Mouse (Mus musculus) neural tube, embryonic 15.5 days (tissue): ENCODE measurements around the gene Eif6. TPM values are rescaled to one million over a fixed set of nuclear protein-coding genes. Genes with fewer than 3 reads are reported as not detected.

Source experiments
- ATAC-seq: fragments of 200-750 bp; cut with Nextera tagmentation; 2 replicates; pipeline ENCODE4 v1.8.0; 2017; ENCODE audit warnings: mild to moderate bottlenecking, moderate TSS enrichment, moderate library complexity; ENCODE audit not compliant: low FRiP score
- H3K27ac ChIP-seq: fragments of 300-500 bp; sonication (generic); replicated peaks from 2 replicates; pipeline ENCODE4 v1.5.1; 2015; ENCODE audit warnings: mild to moderate bottlenecking, inconsistent platforms
- H3K27me3 ChIP-seq: fragments of 300-500 bp; sonication (generic); replicated peaks from 2 replicates; pipeline ENCODE4 v1.6.1; 2015; ENCODE audit warnings: inconsistent platforms
- H3K36me3 ChIP-seq: fragments of 300-500 bp; sonication (generic); 2 replicates; pipeline ENCODE4 v1.6.1; 2015; ENCODE audit warnings: inconsistent platforms
- H3K4me1 ChIP-seq: fragments of 300-500 bp; sonication (generic); 2 replicates; pipeline ENCODE4 v1.6.1; 2015; ENCODE audit warnings: inconsistent platforms
- H3K4me2 ChIP-seq: fragments of 300-500 bp; sonication (generic); 2 replicates; pipeline ENCODE4 v1.6.1; 2015; ENCODE audit warnings: inconsistent platforms, mild to moderate bottlenecking, moderate library complexity
- H3K4me3 ChIP-seq: fragments of 300-500 bp; sonication (generic); replicated peaks from 2 replicates; pipeline ENCODE4 v1.5.1; 2015; ENCODE audit warnings: mild to moderate bottlenecking, inconsistent platforms
- H3K9ac ChIP-seq: fragments of 300-500 bp; sonication (generic); replicated peaks from 2 replicates; pipeline ENCODE4 v1.6.1; 2015; ENCODE audit warnings: mild to moderate bottlenecking, inconsistent platforms
- H3K9me3 ChIP-seq: fragments of 300-500 bp; sonication (generic); replicated peaks from 2 replicates; pipeline ENCODE4 v1.6.1; 2016; ENCODE audit warnings: inconsistent platforms
- WGBS: fragments of 180-500 bp; shearing (Covaris S2); methylation state at CpG from one replicate; pipeline ENCODE4 v1.1.7; 2015; ENCODE audit warnings: mixed read lengths; 5-methylcytosine and 5-hydroxymethylcytosine counted together
- polyA plus RNA-seq: library from polyadenylated mRNA; unstranded; fragments of >200 nt; fragmentation: Nextera tagmentation; extraction: Ambion mirVana; gene quantifications from 2 replicates; pipeline ENCODE4 v1.2.1, GENCODE M21; 2015

Eif6 gene
- polyA plus RNA-seq, 1 experiment from 2014 or later, result 153 TPM

DNA sequence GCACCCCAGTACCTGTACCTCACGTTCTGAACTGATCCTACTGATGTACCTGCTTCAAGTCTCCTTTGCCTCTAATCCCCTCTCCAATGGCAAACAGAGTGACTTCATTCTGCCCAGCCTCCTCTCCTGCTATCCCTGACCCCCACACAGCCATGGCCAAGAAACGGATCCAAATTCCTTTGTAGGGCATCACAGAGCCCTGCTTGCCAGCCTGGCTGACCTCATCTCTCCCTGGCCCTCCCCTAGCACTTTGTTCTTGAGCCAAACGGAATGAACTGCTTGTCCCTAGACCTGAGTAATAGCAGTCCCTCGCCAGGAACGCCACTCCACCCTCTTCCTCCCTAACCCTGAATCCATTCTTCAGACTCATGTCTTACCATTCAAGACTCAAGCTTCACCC, 20.2 kb downstream of the Eif6 start:
- Histone ChIP-seq H3K4me3 (no peak overlapping the region), H3K27me3 (no peaks in the 10 kb centered on the region), H3K4me2 (no peak overlapping the region), H3K27ac (no peak overlapping the region), H3K36me3 (peaks cover 20% of the 10 kb centered on the region), H3K4me1 (no peaks in the 10 kb centered on the region), H3K9ac (no peak overlapping the region), H3K9me3 (no peaks in the 10 kb centered on the region)
- ATAC-seq, result no peak
- WGBS, result 76% methylated on average over 5 of the region's 5 CpGs

DNA sequence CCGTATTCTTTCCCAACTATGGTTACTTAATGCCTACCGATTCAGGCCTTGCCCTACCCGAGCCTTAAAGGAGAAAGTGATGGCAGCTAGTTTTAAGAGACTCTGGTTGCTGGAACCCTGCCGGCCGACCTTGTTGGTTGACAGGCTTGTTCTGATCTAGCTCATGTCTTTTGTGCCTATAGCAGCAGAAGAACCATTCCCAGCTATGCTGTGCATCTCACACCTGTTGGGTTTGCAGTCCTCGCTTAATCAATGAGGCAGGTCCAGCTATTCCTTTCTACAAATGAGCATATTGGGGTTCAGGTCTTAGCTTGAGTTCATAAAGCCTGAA, 20.8 kb downstream of the Eif6 start:
- no peaks in the 10 kb centered on the region for H3K4me1 ChIP-seq
- 91% methylated on average over 6 of the region's 6 CpGs for WGBS
- peaks cover 25% of the 10 kb centered on the region for H3K36me3 ChIP-seq
- no peak overlapping the region for H3K27ac ChIP-seq
- no peaks in the 10 kb centered on the region for H3K9me3 ChIP-seq
- H3K27me3 ChIP-seq, result no peaks in the 10 kb centered on the region
- ATAC-seq, result no peak
- H3K9ac ChIP-seq, result no peak overlapping the region
- H3K4me2 ChIP-seq, result no peak overlapping the region
- H3K4me3 ChIP-seq, result no peak overlapping the region

DNA sequence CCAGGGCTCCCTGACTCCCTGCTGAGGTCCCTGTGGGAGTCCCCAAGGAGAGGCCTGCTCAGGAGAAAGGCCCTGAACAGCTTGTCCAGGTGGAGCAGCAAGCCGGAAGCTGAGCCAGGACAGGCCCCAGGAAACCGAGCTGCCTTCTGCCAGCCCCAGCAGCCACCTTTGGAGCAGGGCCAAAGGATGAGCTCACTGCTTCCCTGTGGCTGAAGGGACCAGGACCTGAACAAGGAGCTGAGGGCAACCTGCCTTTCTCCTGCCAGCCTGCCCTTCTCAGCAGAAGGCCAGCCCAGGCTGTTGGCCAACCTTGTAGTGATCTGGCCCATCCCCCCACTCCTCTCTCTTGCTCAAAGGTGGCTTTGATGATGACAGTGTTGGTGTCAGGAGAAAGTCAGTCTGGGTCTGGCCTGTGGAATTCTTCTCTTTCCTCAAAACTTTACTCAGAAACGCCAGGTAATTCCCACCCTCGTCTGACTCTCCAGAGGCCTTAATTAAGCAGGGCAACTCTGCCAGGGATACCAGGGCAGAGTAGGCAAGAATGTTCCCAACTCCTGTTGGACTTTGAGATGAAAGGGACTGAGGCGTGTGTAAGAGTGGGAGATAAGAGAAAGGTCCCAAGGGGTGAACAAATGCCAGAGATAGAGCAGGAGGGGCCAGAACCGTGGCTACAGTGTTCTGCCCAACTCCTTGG, 21.3 kb downstream of the Eif6 start:
- Histone ChIP-seq H3K36me3 (peaks cover 24% of the 10 kb centered on the region), H3K4me1 (no peaks in the 10 kb centered on the region), H3K9me3 (no peaks in the 10 kb centered on the region), H3K27ac (no peak overlapping the region), H3K9ac (no peak overlapping the region), H3K27me3 (no peaks in the 10 kb centered on the region), H3K4me2 (no peak overlapping the region), H3K4me3 (no peak overlapping the region)
- 61% methylated on average over 6 of the region's 6 CpGs for WGBS
- no peak for ATAC-seq

DNA sequence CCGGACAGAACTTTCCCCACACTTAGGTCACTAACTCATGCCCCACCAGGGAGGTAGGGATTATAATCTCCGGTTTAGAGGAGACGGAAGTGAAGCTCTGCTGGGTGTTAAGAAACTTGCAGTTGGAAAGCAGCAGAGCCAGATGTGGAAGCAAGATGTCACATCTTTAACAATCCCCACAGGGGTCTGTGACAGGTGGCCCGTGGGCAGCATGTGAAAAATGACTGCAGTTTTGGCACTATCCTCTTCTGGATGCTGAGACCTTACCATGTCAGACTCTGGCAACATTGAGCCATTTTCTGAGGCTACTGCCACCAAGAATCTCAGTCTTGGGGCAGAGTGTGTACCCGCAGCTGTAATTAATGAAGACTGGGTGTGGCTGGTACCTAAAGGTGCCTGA, 22.7 kb downstream of the Eif6 start:
- H3K36me3 ChIP-seq, result peaks cover 36% of the 10 kb centered on the region
- H3K4me1 ChIP-seq, result no peaks in the 10 kb centered on the region
- no peaks in the 10 kb centered on the region for H3K27me3 ChIP-seq
- H3K4me2 ChIP-seq, result no peak overlapping the region
- 72% methylated on average over 5 of the region's 5 CpGs for WGBS
- no peak overlapping the region for H3K9ac ChIP-seq
- H3K9me3 ChIP-seq, result no peaks in the 10 kb centered on the region
- H3K27ac ChIP-seq, result no peak overlapping the region
- no peak for ATAC-seq
- H3K4me3 ChIP-seq, result no peak overlapping the region

DNA sequence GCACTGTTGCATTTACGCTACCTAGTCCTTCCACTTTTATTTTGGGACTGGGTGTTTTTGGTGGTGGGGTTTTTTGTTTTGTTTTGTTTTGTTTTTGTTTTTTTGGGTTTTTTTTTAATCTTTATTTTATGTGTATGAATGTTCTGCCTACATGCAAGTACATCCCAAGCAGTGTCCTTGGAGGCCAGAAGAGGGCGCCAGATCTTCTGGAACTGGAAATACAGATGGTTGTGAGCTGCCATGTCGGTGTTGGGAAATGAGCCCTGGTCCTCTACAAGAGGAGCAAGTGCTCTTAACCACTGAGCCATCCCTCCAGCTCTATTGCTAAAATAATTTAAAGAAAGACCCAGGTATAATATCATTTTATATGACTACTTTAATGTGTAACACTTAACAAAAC, 24.0 kb downstream of the Eif6 start:
- H3K36me3 ChIP-seq, result peaks cover 49% of the 10 kb centered on the region
- ATAC-seq, result no peak

DNA sequence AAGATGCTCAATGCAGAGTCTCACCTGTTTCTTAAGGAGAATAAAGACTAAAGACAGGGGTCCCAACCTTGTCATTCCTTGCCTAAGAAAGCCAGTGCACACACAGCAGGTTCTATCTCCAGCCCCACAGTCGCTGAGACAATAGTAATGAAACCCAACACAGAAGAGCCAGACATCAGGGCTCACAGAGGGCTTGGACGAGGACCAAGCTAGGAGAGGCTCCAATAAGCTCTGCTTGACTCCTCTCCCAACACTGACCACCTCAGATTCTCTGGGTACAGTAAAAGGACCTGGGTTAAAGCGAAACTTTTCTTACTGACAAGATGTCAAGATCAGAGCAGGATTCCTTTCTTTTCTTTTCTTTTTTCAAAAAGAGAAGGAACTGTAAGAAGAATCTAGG, 28.1 kb downstream of the Eif6 start:
- no peak overlapping the region for H3K9ac ChIP-seq
- no peak overlapping the region for H3K27ac ChIP-seq
- WGBS, result 63% methylated on average over 3 of the region's 3 CpGs
- H3K9me3 ChIP-seq, result no peaks in the 10 kb centered on the region
- H3K27me3 ChIP-seq, result no peaks in the 10 kb centered on the region
- ATAC-seq, result no peak
- H3K4me1 ChIP-seq, result no peaks in the 10 kb centered on the region
- H3K36me3 ChIP-seq, result peaks cover 65% of the 10 kb centered on the region
- no peak overlapping the region for H3K4me2 ChIP-seq
- H3K4me3 ChIP-seq, result no peak overlapping the region

More for the DNA sequence above, 24.0 kb downstream of the Eif6 start:
- no peaks in the 10 kb centered on the region for H3K4me1 ChIP-seq
- no peaks in the 10 kb centered on the region for H3K9me3 ChIP-seq
- H3K4me2 ChIP-seq, result no peak overlapping the region
- H3K9ac ChIP-seq, result no peak overlapping the region
- WGBS, result 55% methylated on average over 3 of the region's 3 CpGs
- H3K27me3 ChIP-seq, result no peaks in the 10 kb centered on the region
- no peak overlapping the region for H3K4me3 ChIP-seq
- no peak overlapping the region for H3K27ac ChIP-seq

DNA sequence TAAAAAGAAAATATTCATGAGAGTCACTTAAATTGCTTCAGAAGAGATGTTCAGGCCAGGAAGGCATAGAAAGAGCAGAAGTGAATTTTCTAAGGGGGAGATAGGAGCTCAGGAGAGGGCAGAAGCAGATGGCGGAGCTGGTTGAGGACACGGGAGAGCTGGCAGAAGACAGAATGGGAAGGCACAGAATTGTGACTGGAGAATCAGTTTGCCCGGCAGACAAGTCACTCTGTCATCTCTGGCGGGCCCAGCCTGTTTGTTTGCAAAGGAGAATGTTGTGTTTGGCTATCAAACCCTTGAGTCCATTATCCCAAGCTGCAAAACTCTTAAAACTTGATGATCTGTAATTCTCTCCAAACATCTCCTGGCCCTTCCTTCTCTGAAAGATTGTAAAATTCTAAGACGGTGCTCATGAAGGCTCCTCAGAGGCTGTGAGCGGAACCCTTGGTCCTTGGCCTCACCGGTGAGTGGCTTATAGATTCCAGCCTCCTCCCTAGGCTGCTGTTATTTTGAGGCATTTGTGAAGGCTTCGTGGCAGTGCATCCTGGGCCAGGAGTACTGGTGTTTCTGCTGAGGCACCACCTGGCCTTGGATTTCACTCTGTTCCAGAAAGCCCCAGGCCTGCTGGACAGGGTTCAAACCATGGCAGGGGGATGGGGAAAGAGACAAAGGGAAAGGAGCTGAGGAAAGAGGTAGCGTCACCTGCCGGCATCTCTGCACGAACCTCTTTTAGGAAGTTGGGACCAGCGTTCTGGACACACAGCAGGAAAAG, 31.9 kb downstream of the Eif6 start:
- Histone ChIP-seq H3K27ac (no peak overlapping the region), H3K4me3 (no peak overlapping the region), H3K4me2 (no peak overlapping the region), H3K9me3 (no peaks in the 10 kb centered on the region), H3K27me3 (no peaks in the 10 kb centered on the region), H3K4me1 (no peaks in the 10 kb centered on the region), H3K36me3 (peaks cover 36% of the 10 kb centered on the region), H3K9ac (no peak overlapping the region)
- ATAC-seq, result no peak
- WGBS, result 91% methylated on average over 12 of the region's 12 CpGs

DNA sequence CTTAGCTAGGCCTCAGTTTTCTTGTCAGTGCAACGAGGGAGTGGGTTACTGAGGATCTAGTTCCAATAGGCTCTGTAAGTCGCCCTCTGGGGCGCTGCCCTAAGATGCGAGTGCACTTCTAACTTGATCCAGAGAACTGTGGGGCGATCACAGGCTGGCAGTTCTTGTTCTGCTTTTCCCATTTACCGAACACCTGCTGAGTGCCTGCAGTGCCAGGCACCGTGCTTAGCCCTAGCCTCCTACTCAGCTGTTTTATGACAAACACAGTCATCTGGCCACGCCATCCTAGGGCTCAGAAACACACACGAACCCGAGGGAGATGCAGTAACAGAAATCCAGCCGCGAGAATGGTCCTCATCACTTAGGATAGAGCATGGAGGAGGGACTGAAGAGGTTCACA, 33.8 kb downstream of the Eif6 start:
- H3K27ac ChIP-seq, result no peak overlapping the region
- H3K4me1 ChIP-seq, result no peaks in the 10 kb centered on the region
- H3K9me3 ChIP-seq, result no peaks in the 10 kb centered on the region
- H3K9ac ChIP-seq, result no peak overlapping the region
- no peak for ATAC-seq
- WGBS, result 31% methylated on average over 12 of the region's 12 CpGs
- H3K4me2 ChIP-seq, result no peak overlapping the region
- H3K4me3 ChIP-seq, result no peak overlapping the region
- H3K36me3 ChIP-seq, result peaks cover 17% of the 10 kb centered on the region
- H3K27me3 ChIP-seq, result no peaks in the 10 kb centered on the region

DNA sequence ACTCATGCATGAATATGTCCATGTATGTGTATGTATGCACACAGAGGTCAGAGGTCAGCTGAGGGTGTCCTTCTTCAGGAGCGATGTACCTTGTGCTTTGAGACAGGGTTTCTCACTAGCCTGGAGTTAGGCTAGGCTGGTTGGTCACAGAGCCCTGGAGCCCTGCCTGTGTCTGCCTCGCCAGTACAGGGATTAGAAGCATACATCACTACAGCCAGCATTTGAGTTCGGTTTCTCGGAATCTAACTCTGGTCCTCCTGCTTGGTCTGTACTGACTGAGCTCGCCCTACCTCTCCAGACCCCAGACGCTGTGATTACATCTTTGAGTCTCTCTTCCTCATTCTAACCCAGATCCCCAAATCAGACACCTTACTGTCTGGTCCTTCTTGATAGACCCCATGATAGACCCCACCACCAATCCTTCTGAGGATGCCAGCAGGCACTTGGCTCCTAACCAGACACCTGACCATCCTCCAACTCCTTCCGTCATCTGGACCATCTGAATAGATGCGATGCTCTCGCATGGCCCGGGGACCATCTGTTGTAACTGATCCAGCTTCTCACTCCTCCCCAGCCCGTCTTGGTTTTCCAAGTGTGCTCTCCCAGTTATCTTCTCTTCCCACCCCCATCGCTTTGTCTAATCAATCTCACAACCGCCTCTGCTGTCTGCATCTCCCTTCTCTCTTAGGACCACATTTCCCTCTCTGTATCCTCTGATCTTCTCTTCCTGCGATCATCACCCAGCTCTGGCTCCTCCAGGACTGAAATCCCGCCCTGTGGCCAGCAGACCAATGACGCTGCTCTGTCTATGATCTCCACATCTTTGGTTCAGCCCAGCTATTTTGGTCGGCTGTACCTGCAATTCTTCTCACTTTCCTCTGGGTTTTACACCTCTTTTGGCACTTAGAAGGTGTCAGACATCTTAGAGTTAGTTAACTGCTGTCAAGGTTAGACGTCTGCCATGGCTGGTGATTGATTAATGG, 38.5 kb downstream of the Eif6 start:
- H3K9me3 ChIP-seq, result no peaks in the 10 kb centered on the region
- ATAC-seq, result no peak
- no peak overlapping the region for H3K4me3 ChIP-seq
- H3K4me2 ChIP-seq, result no peak overlapping the region
- WGBS, result 76% methylated on average over 18 of the region's 18 CpGs
- no peak overlapping the region for H3K9ac ChIP-seq
- no peak overlapping the region for H3K27ac ChIP-seq
- no peaks in the 10 kb centered on the region for H3K36me3 ChIP-seq
- no peaks in the 10 kb centered on the region; the same call in 1 of the 2 replicates for H3K4me1 ChIP-seq
- no peaks in the 10 kb centered on the region for H3K27me3 ChIP-seq

DNA sequence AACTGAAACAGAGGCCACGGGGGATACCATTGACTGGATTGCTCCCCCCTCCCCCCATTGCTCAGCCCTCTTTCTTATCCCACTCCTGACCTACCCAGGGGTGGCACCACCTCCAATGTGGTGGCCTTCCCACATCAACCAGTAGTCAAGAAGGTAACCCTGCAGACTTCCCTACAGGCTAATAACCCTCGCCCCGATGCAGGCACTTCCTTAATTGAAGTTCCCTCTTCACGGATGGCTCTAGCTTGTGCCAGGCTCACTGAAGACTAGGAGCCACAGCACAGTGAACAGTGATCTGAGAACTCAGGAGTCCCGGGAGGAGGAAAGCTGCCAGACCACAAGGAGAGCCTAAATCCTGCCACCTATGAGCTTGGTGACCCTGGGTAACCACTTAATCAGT, 39.8 kb downstream of the Eif6 start:
- Histone ChIP-seq H3K9ac (no peak overlapping the region), H3K36me3 (no peaks in the 10 kb centered on the region), H3K4me3 (no peak overlapping the region), H3K27me3 (no peaks in the 10 kb centered on the region), H3K9me3 (no peaks in the 10 kb centered on the region), H3K4me1 (no peaks in the 10 kb centered on the region; the same call in 1 of the 2 replicates), H3K4me2 (no peak overlapping the region), H3K27ac (no peak overlapping the region)
- no peak for ATAC-seq
- 73% methylated on average over 5 of the region's 5 CpGs for WGBS

DNA sequence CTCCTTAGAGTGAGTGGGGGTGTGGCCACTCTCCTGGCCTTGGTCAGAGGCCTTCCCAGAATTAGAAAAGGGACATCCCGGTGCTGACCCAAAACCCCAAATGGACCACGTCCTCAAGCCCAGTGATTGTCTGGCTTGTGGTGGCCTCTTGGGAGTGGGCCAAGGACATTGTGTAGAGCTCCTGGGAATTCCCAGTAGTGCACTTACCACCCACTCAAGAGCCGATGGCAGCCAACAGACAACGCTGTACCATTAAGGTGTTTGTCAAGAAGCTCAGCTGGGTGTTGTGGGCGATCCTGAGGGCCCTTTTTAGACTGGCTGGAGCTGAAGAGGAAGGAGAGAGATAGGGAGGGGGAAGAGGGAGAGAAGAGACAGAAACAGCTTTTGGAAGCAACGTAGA, 42.2 kb downstream of the Eif6 start:
- H3K27me3 ChIP-seq, result no peaks in the 10 kb centered on the region

More for the DNA sequence above, 42.2 kb downstream of the Eif6 start:
- Histone ChIP-seq H3K9ac (no peak overlapping the region), H3K4me3 (no peak overlapping the region), H3K9me3 (no peaks in the 10 kb centered on the region), H3K36me3 (no peaks in the 10 kb centered on the region), H3K4me2 (no peak overlapping the region), H3K27ac (no peak overlapping the region), H3K4me1 (peaks cover 5% of the 10 kb centered on the region; the same call in 1 of the 2 replicates)
- WGBS, result 68% methylated on average over 6 of the region's 6 CpGs
- ATAC-seq, result no peak
